Mouse (Mus musculus): ENCODE data around the gene Slc35d3.

Gene Slc35d3

DNA sequence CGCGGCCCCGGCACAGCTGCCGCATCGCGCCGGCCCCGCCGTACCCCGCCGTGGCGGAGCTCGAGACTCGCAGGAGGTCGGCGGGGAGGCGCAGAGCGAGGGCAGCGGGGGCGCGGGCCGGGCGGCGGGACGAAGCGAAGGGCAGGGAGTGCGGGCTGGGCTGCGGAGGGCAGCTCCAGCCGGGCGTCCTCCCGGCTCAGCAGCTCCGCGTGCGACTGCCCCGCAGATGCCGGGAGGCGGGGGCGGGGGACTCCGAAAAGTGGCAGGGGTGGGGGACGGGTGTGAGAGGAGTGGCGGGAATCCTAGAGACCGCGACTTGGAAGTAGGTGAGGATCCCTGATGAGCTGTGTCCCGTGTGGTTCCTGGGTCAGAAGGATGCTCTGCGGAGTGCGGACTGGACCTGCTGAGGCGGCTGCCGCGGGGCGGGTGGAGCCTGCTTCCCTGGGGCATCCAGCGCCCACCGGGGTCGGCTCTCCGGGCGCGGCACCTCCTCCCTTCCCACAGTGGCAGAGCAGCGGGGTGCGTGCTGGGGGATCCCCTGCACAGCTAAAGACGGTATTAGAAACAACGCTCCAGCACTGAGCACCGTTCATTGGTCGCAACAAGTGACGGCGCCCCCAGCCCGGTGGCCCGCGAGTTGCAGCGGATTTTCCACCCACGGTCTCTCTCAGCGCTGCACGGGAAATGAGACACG, at the start of gene Slc35d3:
Gene Slc35d3 (minus strand): TSS at position 462 of the 694 bp plus-strand sequence.
- DNase-seq (ENCODE audit: low read depth), result no peak

DNA sequence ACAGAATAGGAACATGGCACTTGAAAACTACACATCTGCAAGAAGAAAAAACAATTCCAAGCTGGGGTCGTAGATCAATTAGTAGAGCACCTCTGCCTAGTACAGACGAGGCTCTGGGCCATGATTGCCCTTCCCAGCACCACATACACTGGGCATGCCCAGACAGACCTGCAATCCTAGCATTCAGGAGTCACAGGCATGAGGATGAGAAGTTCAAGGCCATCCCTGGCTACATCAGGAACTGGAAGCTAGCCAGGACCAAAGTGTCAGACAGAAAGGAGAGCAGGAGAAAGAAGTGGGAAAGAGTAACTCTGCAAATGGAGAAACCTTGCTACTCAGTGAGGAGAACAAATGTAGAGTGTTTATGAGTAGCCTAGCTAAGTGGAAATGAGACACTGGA, 48.9 kb upstream of the Slc35d3 start:
- DNase-seq (ENCODE audit: low read depth), result no peak

DNA sequence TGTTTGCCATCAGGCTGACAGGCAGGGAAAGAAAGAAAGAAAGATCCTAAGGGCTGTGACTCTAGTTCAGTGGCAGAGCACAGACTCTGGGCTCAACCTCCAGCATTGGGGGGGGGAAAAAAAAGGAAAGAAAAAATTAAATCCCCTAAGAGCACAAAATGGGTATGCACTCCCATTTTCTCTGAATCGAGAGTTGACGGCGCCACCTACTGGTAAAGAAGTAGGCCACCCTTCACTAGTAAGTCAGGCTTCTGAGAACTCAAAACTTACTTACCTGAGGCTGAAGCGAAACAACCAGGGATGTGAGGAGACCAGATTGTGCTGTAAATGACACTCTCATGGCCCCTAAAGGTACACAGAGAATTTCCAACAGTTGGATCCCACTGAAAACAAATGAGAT, 42.7 kb upstream of the Slc35d3 start:
- DNase-seq (ENCODE audit: low read depth), result peak; percentile 79

DNA sequence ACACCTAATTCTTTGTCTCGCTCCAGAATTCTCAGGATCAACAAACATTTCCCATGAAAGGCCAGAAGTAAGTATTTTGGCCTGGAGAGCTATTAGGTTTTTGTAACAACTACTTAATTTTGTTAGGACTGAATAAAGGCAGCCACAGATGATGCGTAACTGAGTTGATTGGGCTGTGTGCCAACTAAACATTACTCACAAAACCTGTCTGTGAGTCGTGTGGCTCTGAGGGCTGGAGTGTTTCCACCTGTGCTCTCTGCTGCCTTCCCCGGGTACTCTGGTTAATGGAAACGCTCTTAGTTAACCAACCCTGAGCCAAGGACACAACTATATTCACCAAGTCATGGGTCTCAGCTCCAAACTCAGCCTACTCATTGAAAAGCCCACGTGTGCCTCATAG, 41.9 kb upstream of the Slc35d3 start:
- peak; percentile 50 for DNase-seq (ENCODE audit: low read depth)

DNA sequence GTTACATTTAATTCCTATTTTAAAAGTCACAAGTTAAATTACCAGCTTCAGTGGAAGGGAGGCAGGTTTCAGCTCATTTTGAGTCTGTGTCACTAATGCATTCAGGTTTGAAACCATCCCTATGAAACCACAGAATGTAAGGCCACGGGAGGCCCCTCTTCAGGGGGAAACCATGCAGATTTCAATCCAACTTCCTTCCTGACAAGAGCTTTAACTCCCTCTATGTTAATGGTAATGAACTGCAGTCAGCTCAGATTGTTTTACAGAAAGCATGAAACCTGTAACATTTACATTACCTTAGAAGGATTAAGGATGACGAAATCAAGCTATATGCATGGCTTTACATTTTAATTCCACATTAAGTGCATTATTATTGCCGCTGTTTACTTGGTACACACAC, 40.4 kb upstream of the Slc35d3 start:
- DNase-seq (ENCODE audit: low read depth), result no peak

DNA sequence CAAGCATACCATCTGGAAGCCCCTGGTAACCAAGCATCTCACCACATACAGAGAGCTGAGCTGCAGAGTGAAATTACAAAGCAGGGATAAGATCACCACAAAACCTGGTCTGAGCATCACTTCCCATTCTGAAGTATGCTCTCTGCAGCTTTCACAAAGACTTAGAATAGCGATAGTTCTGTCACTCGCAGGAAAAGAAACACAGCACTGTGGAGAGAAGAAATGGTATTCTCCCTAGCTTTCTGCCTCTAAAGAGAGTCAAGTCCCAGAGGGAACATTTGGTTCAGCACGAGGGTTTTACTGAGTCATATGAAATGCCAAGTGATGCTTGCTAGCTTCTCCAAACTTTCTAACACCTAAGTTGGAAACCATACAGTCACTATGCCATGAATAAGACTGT, 38.6 kb upstream of the Slc35d3 start:
- no peak for DNase-seq (ENCODE audit: low read depth)

DNA sequence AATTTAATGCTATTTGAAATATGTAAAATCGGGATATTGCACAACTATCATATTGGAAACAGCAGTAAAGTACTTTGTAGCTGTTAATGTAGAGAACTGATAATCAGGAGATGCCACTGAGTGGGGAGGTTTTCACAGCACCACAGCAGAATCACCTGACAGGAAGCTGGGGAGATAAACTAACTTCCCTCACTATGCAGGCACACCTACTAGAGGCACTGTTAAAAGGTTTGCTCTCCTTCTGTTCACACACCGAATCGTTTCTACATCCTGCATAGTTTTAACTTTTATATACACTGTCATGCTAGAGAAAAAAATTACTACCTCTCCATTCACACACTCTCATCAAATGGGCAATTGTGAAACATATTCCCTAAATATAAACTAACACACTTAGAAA, 35.0 kb upstream of the Slc35d3 start:
- no peak for DNase-seq (ENCODE audit: low read depth)

DNA sequence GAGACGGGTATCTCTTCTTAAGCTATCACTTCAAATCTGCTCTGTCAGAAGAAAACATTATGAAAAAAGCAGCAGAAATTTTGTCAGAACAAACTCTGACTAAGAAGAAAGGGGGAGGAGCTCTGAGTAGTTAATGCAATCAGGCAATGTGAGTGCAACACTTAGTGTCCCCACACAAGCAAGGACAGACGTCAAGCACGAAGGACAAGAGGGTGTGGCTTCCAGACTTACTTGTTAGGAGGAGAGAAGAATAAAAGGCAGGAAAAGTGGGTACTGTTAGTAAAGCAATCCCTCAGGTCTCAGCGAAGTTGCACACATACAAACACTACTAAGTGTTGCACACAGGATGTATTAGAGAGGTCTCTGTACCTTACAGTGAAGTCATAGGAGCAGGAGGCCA, 33.1 kb upstream of the Slc35d3 start:
- no peak for DNase-seq (ENCODE audit: low read depth)

DNA sequence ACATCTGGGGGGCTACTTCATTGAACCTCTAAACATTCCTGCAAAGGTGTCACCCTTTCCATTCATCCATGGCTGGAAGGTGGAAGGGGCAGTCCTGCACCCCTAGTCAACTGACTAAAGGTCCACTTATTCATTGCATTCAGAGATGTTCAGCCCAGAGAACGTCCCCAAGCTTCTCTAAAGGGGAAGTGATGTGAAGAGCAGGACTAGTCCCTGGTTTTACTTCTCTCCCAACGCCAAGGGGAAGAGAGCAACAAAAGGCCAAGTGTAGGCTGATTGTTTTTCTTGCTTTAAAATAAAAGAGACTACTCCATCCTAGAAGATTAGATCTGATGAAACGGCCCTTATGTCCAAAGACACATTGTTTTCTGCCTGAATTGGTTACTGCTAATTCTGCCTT, 29.2 kb upstream of the Slc35d3 start:
- DNase-seq (ENCODE audit: low read depth), result no peak

DNA sequence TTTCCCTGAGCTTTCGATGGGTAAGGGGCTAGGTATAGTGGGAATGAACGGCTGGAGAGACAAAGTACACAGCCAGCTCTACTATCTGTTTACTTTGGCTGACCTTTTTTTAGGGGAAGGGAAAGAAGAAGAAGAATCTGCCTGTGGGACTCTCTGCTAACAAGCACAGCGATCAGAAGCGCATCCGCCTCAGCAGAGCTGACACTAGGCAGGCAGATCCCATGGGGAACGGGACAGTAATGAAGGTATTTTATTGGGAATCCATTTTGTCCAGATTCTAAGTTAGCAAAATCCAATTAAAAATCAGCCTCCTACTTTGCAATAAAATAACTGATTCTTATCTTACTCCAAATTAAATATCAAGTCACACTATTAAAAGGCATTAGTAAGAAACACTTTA, 27.9 kb upstream of the Slc35d3 start:
- DNase-seq (ENCODE audit: low read depth), result no peak

DNA sequence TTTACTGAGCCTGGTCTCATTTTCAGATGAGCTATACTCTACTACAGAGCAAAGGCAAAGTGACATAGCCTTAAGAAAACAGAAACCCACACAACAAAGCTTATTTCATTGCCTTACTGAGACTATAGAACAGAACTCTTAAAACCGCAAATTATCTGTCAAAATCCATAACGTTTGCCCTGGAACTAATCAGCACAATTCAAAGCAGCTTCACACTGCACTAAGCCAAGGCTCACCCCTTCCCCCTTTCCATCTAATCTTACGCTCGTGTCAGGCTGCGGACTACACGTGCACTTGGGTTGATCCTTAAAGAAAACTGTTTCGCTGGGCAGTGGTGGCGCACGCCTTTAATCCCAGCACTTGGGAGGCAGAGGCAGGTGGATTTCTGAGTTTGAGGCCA, 26.4 kb upstream of the Slc35d3 start:
- no peak for DNase-seq (ENCODE audit: low read depth)

DNA sequence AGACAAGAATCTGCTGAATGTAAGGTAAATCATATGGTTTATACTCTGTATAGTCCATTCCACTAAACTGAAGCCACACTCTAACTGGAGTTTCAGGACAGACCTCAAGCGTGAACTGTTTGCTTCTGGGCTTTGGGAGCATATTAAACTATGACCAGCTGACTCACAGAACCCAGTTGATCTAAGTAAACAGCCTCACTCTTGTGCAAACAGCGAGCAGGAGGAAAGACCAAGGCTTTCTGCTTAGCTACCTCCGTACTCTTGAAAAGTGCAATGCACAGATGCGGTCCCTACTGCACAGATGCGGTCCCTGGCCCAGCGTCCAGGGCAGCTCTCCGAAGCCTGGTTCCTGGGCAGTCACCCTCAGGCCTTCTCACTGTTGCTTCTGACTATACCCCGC, 26.0 kb upstream of the Slc35d3 start:
- DNase-seq (ENCODE audit: low read depth), result no peak

DNA sequence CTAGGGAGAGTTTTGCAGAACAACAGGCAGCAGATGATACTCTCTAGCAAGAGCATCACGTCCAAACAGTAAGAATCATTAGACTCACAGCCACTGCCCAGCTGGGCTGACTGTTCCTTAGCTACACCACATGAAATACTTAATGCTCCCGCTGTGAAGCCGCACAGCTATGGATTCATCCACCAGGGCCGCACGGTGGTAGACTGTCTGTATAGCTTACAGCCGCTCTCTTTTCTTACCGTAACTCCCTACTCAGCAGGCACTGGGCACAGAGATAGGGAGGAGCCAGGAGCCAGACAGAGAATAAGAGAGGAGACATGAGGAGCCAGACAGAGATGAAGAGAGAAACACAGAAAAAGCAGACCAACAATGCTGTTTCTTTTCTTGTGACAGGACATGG, 25.4 kb upstream of the Slc35d3 start:
- no peak for DNase-seq (ENCODE audit: low read depth)

DNA sequence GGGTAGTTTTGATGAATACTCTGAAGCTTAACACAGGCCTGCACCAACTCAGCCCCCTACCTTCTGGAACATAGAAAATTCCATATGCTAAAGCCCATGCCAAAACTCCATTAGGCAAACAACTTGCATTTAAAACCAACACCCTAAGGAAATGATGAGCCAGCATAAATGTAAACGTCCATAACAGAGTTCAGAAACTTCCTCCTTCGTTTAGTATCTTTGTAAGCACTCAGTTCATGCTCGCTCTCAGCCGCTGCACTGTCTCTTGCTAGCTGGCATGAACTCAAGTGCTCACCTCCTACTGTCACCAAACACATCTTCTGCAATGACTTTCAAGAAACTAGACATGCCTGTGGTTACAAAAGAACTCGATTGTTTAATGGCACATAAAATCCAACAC, 24.1 kb upstream of the Slc35d3 start:
- DNase-seq (ENCODE audit: low read depth), result no peak

DNA sequence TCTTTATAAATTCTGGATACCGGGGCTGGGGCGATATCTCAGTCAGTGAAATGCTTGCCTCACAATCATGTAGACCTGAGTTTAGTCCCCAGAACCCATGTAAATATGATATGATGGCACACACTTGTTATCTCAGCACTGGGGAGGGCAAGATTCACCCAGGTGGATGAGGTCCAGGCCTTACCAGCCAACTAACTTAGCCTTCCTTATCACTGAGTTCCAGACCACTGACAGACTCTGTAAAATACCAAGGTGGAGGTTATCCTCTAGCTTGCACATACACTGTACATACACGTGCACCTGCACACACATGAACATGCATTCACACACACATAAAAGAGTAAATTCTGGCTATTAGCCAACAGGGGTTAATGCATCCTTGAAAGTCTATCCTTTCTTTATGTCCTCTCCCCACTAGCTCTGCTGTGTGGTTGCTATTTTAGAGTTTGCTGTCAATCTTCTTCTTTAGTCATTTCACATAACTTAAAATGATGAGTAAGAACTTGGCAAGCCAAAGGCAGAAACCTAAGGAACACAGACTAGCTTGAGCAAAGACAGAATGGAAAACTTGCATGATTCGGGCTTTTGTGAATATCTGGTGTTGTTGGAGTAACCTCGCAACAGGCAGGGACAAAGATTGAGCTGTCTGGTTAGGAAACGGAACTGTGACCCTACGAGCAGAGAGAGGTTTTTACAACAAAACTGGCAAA, 4.5 kb upstream of the Slc35d3 start:
- DNase-seq (ENCODE audit: low read depth), result peak; percentile 78

DNA sequence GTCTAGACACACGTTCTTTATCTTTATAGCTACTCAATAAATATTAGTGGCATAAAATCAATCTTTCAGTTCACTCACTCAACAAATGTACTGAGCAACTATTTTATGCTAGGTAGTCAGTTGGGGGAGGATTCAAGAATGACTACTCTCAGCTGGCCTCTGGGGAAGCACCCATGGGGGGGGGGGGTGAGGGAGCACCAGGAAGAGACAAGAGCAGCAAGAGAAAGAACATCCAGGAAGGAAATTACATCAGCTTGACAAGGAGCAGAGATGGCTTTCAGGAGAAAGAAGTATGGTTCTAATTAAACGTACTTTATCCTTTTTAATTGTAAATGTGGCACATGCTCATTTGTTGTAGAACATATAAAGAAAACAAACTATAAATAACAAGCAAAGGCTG, 2.4 kb upstream of the Slc35d3 start:
- no peak for DNase-seq (ENCODE audit: low read depth)

DNA sequence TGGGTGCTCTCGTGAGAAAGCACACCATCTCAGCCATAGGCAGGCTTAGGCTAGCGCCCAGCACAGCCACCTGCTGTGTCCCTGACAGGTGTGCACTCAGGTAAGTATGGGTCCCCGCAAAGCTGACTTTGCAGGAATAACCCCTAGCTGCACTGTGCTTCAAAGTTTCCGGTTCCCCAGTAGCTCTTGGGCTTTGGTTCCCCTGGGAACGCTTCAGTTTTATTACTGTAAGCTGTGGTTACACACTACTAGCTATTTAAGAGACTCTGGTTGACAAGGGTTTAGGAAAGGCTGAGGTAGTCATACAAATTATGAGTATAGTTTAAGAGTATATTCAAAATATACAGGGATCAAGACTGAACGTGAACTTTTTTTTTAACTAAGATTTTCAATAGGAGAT, 1.5 kb upstream of the Slc35d3 start:
- peak; percentile 12 for DNase-seq (ENCODE audit: low read depth)

DNA sequence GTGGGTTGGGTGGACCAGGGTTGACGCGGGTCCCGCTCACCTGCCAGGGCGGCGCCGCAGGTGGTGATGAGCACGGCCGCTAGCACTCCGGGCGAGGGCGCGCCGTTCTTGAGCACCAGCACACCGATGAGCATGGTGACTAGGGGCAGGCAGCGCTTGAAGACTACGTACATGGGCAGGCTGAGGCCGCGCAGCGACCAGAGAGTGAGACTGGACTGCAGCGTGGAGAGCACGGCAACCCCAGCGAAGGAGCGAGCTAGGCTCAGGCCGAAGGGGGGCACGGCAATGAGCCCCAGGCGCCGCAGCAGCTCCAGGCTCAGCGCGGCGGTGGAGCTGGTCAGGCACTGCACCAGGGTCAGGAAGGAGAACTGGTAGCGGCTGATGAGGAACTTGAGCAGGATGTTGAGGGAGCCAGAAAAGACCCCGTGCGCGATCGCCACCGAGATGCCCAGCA, 688 bp downstream of the Slc35d3 start:
- no peak for DNase-seq (ENCODE audit: low read depth)

DNA sequence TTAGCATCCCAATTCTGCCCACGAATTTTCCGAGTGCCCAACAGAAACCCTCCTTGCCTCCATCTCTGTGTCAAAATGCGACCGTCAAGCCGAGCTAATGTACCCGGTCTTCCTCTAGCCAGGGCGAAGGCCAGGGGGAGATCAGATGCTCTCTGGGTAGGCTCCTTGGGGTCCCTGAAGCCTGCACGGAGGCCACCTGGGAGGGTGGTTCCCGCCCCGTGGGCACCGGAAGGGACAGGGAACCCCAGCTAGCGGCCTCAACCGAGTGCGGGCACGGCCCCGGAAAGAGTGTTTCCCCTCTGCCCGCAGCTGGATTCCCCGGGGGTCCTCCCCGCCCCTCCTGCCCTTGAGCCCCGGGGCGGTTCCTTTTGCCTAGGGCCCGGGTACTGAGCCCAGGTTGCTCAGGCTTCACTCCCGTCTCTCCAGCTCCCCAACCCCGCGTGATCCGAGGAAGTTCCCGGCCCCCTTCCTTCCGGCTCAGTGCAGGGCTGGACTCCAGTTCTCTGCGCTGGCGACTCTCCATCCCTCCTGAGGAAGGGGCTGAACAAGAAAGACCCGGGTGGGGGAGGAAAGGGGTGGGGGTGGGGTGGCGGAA, 1.4 kb downstream of the Slc35d3 start:
- no peak for DNase-seq (ENCODE audit: low read depth)

DNA sequence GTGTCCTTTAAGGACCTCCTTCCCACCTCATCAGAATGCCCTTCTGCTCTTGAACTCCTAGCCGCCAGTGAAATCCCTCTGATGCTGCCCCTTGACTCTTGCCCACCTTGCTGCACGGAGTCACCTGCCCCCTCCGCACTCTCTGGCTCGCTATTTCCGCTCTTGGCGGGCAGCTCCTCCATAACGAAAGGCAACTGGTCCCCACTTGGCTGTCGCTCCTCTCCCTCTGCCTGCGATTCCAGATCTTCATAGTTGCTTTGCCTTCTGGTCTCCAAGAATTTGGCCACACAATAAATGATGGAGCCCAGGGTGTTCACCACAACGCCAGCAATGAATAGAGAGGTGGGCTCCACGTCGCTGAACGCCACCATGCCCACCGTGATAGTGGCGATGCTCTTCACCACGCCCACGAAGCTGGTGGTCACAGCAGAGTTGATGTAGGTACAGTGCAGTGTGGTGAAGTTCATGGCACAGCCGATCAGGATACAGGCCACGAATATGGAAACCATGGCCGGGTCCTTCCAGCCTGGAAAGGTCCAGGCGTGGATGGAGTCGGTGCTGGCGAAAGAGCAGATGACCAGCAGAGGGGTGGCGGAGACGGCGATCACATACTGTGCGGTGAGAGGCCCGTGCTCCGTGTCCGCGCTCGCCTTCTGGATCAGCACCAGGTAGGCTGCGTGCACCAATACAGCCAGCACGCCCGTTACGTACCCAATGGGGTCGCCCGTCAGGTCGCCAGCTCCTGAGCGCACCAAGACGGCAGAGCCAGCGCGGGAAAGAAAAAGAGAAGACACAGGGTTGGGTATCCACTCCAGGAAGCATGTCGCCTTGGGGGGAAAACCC, 2.1 kb downstream of the Slc35d3 start:
- DNase-seq (ENCODE audit: low read depth), result no peak

DNA sequence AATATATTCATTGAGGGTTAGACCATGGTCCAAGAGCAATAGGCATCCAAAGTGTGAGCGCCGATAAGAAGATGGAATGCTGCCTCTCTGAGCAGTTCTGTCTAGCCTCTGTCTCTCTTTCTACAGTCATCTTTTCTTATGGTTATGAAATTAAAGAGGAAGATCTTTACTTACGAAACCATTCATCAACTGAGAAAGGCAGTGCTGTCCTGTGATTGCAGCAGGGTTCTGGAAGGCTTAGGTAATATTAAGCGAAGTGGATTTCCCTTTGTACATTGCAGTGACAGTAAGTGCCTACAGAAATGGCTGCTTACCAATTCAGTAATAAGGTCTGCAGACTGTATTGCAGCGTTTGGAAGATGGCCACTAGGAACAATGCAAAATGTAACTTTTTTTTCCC, 11.4 kb downstream of the Slc35d3 start:
- no peak for DNase-seq (ENCODE audit: low read depth)

DNA sequence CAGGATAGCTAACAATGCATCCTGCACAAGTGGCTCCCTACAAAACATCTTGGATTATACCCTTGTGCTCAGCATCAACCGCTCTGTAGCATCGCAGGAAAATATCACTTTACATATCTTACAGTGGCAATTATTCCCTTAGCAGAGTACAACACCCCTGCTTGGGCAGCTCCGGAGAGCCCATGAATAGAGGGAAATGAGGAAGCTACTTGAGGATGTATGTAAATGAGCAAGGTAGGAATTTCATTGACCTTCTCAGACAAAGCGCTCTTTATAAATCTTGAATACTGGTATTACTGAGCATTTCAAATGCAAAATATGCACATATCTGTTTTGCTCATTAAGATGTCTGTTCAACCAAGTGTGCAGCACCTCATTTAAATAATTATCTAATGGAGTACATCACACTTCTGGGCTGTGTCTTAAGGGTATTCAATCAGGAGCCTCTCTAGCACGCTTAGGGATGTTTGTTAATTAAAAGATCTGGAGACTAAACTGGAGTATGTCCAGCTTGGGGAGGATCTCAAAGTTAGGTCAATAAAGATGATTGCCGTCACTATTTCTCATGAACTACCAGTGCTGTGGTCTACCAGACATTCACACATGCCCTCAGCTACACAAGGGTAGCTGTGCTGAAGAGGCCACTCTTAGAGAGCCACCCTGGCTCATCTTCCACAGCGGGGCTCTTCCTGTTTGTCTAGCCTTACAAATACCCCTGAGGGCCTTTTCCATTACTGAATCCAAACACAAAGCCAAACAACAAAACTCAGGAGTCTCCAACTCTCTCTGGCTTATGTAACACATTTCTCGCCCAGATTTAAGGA, 15.2 kb downstream of the Slc35d3 start:
- no peak for DNase-seq (ENCODE audit: low read depth)

Measured in NIH3T3 (cell line).